Mouse (Mus musculus) ES-E14 (cell line): Measurements from ENCODE around the gene Rab43. TPM values are rescaled to one million over a fixed set of nuclear protein-coding genes. Genes with fewer than 3 reads are reported as not detected.
A peak's percentile ranks its signal among the peaks of the same experiment; 100 is the strongest.

ENCODE experiments used
- DNase-seq: peaks from one replicate; pipeline ENCODE4 v3.0.0-alpha.2; 2013; ENCODE audit warnings: low read depth, low spot score
- H3K27ac ChIP-seq: 2 replicates; pipeline ENCODE4 v1.5.1; 2012; ENCODE audit warnings: low read depth, mild to moderate bottlenecking, low read length, moderate library complexity, mixed read lengths; ENCODE audit not compliant: poor library complexity, insufficient read depth, severe bottlenecking
- H3K36me3 ChIP-seq: 2 replicates; pipeline ENCODE4 v1.6.1; 2012; ENCODE audit warnings: mild to moderate bottlenecking, low read length, moderate library complexity, mixed read lengths; ENCODE audit not compliant: control insufficient read depth, poor library complexity, insufficient read depth, severe bottlenecking
- H3K4me1 ChIP-seq, 2 experiments: fragments of 150-350 bp in 1 of 2; sonication (generic) in 1 of 2; 2 replicates each; pipeline ENCODE4 v1.6.1; 2012; ENCODE audit warnings: low read length in 2 of 2, mild to moderate bottlenecking in 1 of 2, mixed read lengths in 1 of 2; ENCODE audit not compliant: control insufficient read depth in 2 of 2, insufficient read depth in 2 of 2, poor library complexity in 1 of 2
- H3K4me3 ChIP-seq, 2 experiments: fragments of 150-350 bp in 1 of 2; sonication (generic) in 1 of 2; 2 replicates each; pipeline ENCODE4 v1.5.1; 2012; ENCODE audit warnings: low read length in 2 of 2, low read depth in 1 of 2, mild to moderate bottlenecking in 1 of 2, mixed read lengths in 1 of 2; ENCODE audit not compliant: insufficient read depth in 1 of 2, poor library complexity in 1 of 2, severe bottlenecking in 1 of 2
- H3K9ac ChIP-seq: 2 replicates; pipeline ENCODE4 v1.6.1; 2012; ENCODE audit warnings: low read depth, mild to moderate bottlenecking, low read length, mixed read lengths; ENCODE audit not compliant: poor library complexity, insufficient read depth, severe bottlenecking
- H3K9me3 ChIP-seq: fragments of 150-350 bp; sonication (generic); 2 replicates; pipeline ENCODE4 v1.6.1; 2012; ENCODE audit warnings: low read depth, mild to moderate bottlenecking, low read length; ENCODE audit not compliant: control insufficient read depth, insufficient read depth
- CHD2 ChIP-seq: IDR thresholded peaks from 2 replicates; pipeline ENCODE4 v1.6.1; 2014; ENCODE audit warnings: mild to moderate bottlenecking, low read depth, low read length, inconsistent platforms
- HCFC1 ChIP-seq: IDR thresholded peaks from 2 replicates; pipeline ENCODE4 v1.6.1; 2012; ENCODE audit warnings: low read length, inconsistent platforms, borderline replicate concordance; ENCODE audit not compliant: insufficient read depth
- MAFK ChIP-seq: IDR thresholded peaks from 2 replicates; pipeline ENCODE4 v1.6.1; 2014; ENCODE audit warnings: mild to moderate bottlenecking, low read depth, low read length, inconsistent platforms; ENCODE audit not compliant: insufficient read depth
- ZC3H11A ChIP-seq: IDR thresholded peaks from 2 replicates; pipeline ENCODE4 v1.6.1; 2012; ENCODE audit warnings: low read depth, mild to moderate bottlenecking, inconsistent platforms, low read length, borderline replicate concordance
- ZNF384 ChIP-seq: IDR thresholded peaks from 2 replicates; pipeline ENCODE4 v1.6.1; 2012; ENCODE audit warnings: low read depth, low read length, inconsistent platforms
- in situ Hi-C, 2 experiments: fragments of 600-800 bp; cut with MboI; formaldehyde crosslinking; loops; one replicate each; pipeline ENCODE4 v1.15.1; 2025; ENCODE audit warnings: low sequenced_read_pairs in 2 of 2, inconsistent platforms in 1 of 2; ENCODE audit not compliant: unreplicated experiment in 2 of 2
- total RNA-seq: library from RNA; depleted of rRNA; stranded (reverse); fragments of 300-350 nt; gene quantifications from 2 replicates; pipeline ENCODE4 v1.2.3, GENCODE M21; 2012

Rab43 gene
- total RNA-seq, 1 experiment, result 2.0 TPM

- H3K9me3 ChIP-seq, result no peaks in the 10 kb centered on the region
- peaks cover 19% of the 10 kb centered on the region for H3K36me3 ChIP-seq
- H3K27ac ChIP-seq, result peak within 1 kb of the TSS; percentile 71
- H3K9ac ChIP-seq, result peak within 1 kb of the TSS; percentile 93
- DNase-seq, result peak; percentile 93
- no peaks in the 10 kb centered on the region for H3K4me1 ChIP-seq
- in situ Hi-C loops, result no loop called here
- TF ChIP-seq HCFC1, result peak; percentile 87
- TF ChIP-seq CHD2, result peak; percentile 69; the same call in 1 of the 2 replicates
- no peak for TF ChIP-seq ZNF384
- H3K4me3 ChIP-seq, result peak within 1 kb of the TSS; percentile 77 to 86
Observed at GRCm38 (mm10) chr6:87838551-87839197, 26.7 kb upstream of the Rab43 start, which contains the start of gene Isy1. Gene Isy1, minus strand, starts transcription at chr6:87838798.

DNA sequence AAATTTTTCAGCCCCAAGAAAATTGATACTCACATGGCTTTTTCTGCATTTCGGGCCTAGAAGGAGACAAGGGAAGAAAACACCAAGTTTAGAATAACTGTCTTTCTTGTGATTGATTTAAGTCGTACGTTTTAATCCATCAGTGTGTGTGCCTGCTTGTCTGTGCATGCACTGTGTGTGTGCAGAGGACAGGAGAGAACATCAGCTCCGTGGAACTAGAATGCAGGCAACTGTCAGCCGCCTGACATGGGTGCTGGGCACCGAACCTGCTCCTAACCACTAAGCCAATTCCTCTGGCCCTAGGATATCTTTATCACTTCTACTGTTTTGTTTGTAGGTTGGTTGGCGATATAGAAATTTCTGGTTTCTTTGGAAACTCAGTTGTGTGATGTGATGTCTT is 23.7 kb upstream of the Rab43 start, which contains the start of gene Gm45140:
TSS of gene Gm45140 (minus strand) at position 101 of the 400 bp plus-strand sequence.
- DNase-seq, result no peak
- Histone ChIP-seq H3K9me3 (no peaks in the 10 kb centered on the region), H3K27ac (no peak within 1 kb of the TSS), H3K36me3 (peaks cover 8% of the 10 kb centered on the region), H3K4me1 (no peaks in the 10 kb centered on the region), H3K4me3 (no peak within 1 kb of the TSS), H3K9ac (no peak within 1 kb of the TSS)
- in situ Hi-C loops, result no loop called here
- no peak for TF ChIP-seq HCFC1
- no peak for TF ChIP-seq CHD2
- no peak for TF ChIP-seq ZNF384
- TF ChIP-seq MAFK, result no peak
- no peak for TF ChIP-seq ZC3H11A

DNA sequence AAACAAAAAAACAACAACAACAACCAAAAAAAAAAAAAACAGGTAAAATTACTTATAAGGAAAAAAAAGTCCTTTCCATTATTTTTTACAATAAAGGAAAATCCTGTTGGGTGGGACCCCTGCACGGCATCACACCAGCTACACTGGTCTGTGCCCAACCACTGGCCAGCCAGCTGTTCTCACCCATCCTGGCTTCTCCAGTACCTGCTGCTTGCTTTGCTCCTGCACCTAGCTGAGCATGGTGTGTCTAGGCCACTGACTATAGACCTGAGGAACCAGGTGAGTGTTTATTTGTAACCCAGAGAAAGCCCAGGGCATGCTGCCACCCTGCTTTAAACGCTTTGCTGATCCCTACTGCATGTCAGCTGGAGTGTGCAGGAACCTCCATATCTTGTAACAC is 8.4 kb upstream of the Rab43 start:
- Histone ChIP-seq H3K4me3 (no peak overlapping the region), H3K9me3 (no peaks in the 10 kb centered on the region), H3K36me3 (peaks cover 43% of the 10 kb centered on the region), H3K4me1 (no peaks in the 10 kb centered on the region), H3K27ac (no peak overlapping the region), H3K9ac (no peak overlapping the region)
- TF ChIP-seq HCFC1, result no peak
- no peak for TF ChIP-seq CHD2
- no peak for TF ChIP-seq ZC3H11A
- no peak for TF ChIP-seq MAFK
- TF ChIP-seq ZNF384, result no peak
- in situ Hi-C loops, result no loop called here
- no peak for DNase-seq

DNA sequence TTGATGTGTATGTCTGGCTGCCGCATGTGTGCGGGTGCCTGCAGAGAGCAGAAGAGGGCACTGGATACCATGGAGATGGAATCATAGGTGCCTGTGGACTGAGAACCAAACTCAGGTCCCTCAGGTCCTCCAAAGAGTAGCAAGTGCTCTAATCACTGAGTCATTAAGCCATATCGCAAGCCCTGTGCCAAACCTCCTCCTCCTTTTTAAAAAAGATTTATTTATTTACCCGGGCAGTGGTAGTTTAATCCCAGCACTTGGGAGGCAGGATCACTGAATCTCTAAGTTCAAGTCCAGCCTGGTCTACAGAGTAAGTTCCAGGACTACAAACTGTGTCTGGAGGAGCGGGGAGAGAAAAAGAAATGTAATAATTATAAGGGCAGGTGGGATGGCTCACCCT is 2.5 kb upstream of the Rab43 start:
- H3K9ac ChIP-seq, result no peak overlapping the region
- peaks cover 16% of the 10 kb centered on the region for H3K36me3 ChIP-seq
- H3K4me1 ChIP-seq, result peaks cover 0 to 2% of the 10 kb centered on the region in 2 experiments; a peak in 1 of 4 replicates
- H3K9me3 ChIP-seq, result no peaks in the 10 kb centered on the region
- in situ Hi-C loops, result no loop called here
- no peak for DNase-seq
- TF ChIP-seq CHD2 (no peak), HCFC1 (no peak), MAFK (no peak), ZC3H11A (no peak)
- no peak overlapping the region for H3K4me3 ChIP-seq
- no peak overlapping the region for H3K27ac ChIP-seq

DNA sequence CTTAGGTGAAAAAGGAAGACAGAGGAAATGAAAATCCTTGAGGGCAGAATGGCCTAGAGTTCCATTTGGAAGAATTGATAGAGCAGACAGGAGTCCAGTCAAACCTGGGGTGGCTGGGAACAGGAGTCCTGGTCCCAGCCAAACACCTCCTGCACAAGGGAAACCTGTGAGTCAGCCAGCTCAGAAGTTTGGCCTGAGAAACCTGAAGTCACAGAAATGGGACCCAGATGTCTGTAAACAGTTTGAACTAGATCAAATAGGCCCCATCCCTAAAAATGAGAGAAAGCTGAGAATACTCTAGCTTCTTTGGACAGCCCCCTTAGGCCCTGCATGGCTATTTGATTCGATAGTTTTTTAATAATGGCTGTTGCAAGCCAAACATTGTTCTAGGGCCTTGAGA is 692 bp upstream of the Rab43 start:
- Histone ChIP-seq H3K4me3 (no peak overlapping the region; a peak in 1 of 4 replicates), H3K9me3 (no peaks in the 10 kb centered on the region), H3K36me3 (peaks cover 2% of the 10 kb centered on the region; the same call in 1 of the 2 replicates), H3K9ac (no peak overlapping the region), H3K27ac (no peak overlapping the region), H3K4me1 (peaks cover 0 to 2% of the 10 kb centered on the region in 2 experiments; a peak in 1 of 4 replicates)
- in situ Hi-C loops, result no loop called here
- no peak for DNase-seq
- TF ChIP-seq ZNF384 (no peak), ZC3H11A (no peak), HCFC1 (no peak), CHD2 (no peak), MAFK (no peak)
